Mouse (Mus musculus) G1E (cell line): Measurements from ENCODE around the gene Thsd4. TPM values are rescaled to one million over a fixed set of nuclear protein-coding genes. Genes with fewer than 3 reads are reported as not detected.

Experiments
- ATAC-seq: 2 replicates; pipeline ENCODE4 v1.8.0; 2016; ENCODE audit warnings: mild to moderate bottlenecking; ENCODE audit not compliant: insufficient number of reproducible peaks, poor library complexity, low FRiP score, severe bottlenecking; ENCODE audit errors: extremely low read depth
- DNase-seq: peaks from one replicate; pipeline ENCODE4 v3.0.0; 2012; ENCODE audit warnings: low spot score
- H3K27me3 ChIP-seq: 2 replicates; pipeline ENCODE4 v1.6.1; 2012; ENCODE audit warnings: mild to moderate bottlenecking, low read length, inconsistent platforms; ENCODE audit not compliant: insufficient read depth
- H3K36me3 ChIP-seq: replicated peaks from 2 replicates; pipeline ENCODE3; 2012; ENCODE audit warnings: mild to moderate bottlenecking, inconsistent platforms
- H3K4me1 ChIP-seq: 2 replicates; pipeline ENCODE4 v1.6.1; 2012; ENCODE audit warnings: low read depth, low read length, inconsistent platforms, mixed read lengths; ENCODE audit not compliant: insufficient read depth
- H3K4me3 ChIP-seq: 2 replicates; pipeline ENCODE4 v1.5.1; 2012; ENCODE audit warnings: low read depth, mild to moderate bottlenecking, inconsistent platforms, low read length, moderate library complexity, mixed read lengths
- H3K9me3 ChIP-seq: replicated peaks from 2 replicates; pipeline ENCODE4 v1.6.1; 2012; ENCODE audit warnings: inconsistent platforms
- CTCF ChIP-seq: IDR thresholded peaks from 2 replicates; pipeline ENCODE4 v1.5.1; 2012; ENCODE audit warnings: low read depth, low read length, inconsistent platforms, mixed read lengths
- GATA1 ChIP-seq: IDR thresholded peaks from 2 replicates; pipeline ENCODE4 v1.6.1; 2012; ENCODE audit warnings: borderline replicate concordance, low read length, inconsistent platforms, mixed read lengths
- GATA2 ChIP-seq: IDR thresholded peaks from 2 replicates; pipeline ENCODE4 v1.6.1; 2012; ENCODE audit warnings: low read depth, low read length, inconsistent platforms, borderline replicate concordance
- POLR2AphosphoS5 ChIP-seq: IDR thresholded peaks from 2 replicates; pipeline ENCODE4 v1.6.1; 2012; ENCODE audit warnings: low read depth, low read length, inconsistent platforms; ENCODE audit not compliant: insufficient replicate concordance
- TAL1 ChIP-seq: conservative IDR thresholded peaks from 2 replicates; pipeline ENCODE4 v1.6.1; 2012; ENCODE audit warnings: low read depth, low read length, inconsistent platforms, mixed read lengths
- polyA plus RNA-seq: library from polyadenylated mRNA; stranded (reverse); fragments of >175 nt; gene quantifications from 2 replicates; pipeline ENCODE4 v1.2.3, GENCODE M21; 2012
- total RNA-seq, 2 experiments: library from RNA; stranded (forward) in 1 of 2; stranded (reverse) in 1 of 2; fragments of 200-1000 nt in 1 of 2; fragments of >200 nt in 1 of 2; fragmentation: Nextera tagmentation in 1 of 2; gene quantifications; 2 replicates each; pipeline ENCODE4 v1.2.3; 2014 to 2017

Gene Thsd4
- total and polyA plus RNA-seq, 3 experiments: 1.8 to 2.8 (median 2.4) TPM

DNA sequence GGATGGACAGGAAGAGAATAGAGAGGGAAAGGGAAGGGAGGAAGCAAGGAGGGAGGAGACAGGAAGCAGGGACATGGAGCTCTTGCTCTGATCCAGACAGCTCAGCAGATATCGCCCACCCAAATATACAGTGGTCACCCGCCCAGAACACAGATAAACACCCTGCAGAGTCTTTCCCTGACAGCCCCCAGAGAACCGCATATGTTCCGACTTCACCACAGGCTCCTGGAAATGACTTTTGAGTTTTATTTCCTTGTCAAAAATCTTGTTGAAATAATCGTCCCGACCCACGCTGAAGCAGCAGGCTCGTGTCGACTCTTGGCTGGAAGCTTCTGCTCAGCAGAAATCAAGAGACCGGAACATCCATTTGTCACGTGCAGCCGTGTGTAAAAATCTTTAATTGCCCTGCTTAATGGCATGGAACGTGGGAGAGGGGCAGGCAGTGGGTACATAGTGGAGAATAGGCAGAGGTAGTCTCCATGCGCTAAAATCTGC, 63.3 kb downstream of the Thsd4 start:
- Histone ChIP-seq H3K27me3 (peaks cover 66% of the 10 kb centered on the region), H3K4me3 (no peak overlapping the region), H3K9me3 (no peaks in the 10 kb centered on the region), H3K36me3 (no peaks in the 10 kb centered on the region), H3K4me1 (peaks cover 3% of the 10 kb centered on the region; the same call in 1 of the 2 replicates)
- no peak for TF ChIP-seq CTCF
- TF ChIP-seq POLR2AphosphoS5: no peak
- TF ChIP-seq TAL1: no peak
- TF ChIP-seq GATA2: no peak
- no peak for TF ChIP-seq GATA1
- DNase-seq: no peak
- no peak for ATAC-seq

DNA sequence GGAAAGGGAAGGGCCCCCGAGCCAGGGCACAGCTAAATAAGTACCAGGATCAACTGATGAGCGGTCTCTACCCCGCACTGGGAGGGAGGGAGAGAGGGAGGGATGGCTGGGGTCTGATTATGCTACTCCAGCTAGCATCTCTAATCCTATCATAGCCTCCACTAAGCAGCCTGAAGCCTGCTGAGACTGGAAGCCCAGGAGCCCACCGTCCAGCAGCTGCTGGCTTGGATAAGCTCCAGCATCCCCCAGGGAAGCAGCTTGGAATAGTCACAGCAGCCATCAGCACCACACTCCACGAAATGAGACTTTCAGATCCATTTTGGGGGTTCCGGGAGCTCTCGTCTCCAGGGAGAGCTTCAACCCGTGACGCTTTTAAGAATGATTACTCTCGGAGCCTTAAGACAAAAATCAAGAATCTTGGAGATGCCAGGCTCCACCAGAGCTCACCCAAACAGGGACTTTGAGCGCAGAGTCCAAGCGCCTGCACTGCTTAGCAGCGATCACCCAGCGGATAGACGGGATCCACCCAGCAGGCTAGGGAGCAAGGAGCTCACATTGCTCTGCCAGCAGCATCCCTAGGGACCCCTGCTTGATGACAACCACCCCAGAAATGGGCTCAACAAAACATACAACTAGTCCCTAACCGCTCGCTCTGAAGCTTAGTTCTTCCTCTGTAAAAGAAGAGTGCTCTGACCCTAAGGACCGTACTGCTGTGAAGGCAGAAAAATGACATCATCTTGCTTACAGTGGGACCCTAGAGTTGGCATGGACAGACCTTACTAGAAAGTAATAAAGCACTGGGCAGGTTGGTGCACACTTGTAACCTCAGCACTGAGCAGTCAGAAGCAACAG, 64.3 kb downstream of the Thsd4 start:
- Histone ChIP-seq H3K4me3 (no peak overlapping the region), H3K27me3 (peaks cover 66% of the 10 kb centered on the region), H3K4me1 (peaks cover 3% of the 10 kb centered on the region; the same call in 1 of the 2 replicates), H3K36me3 (no peaks in the 10 kb centered on the region), H3K9me3 (no peaks in the 10 kb centered on the region)
- ATAC-seq: no peak
- no peak for TF ChIP-seq GATA1
- TF ChIP-seq CTCF: no peak
- TF ChIP-seq GATA2: no peak
- TF ChIP-seq TAL1: no peak
- no peak for TF ChIP-seq POLR2AphosphoS5
- DNase-seq: no peak

DNA sequence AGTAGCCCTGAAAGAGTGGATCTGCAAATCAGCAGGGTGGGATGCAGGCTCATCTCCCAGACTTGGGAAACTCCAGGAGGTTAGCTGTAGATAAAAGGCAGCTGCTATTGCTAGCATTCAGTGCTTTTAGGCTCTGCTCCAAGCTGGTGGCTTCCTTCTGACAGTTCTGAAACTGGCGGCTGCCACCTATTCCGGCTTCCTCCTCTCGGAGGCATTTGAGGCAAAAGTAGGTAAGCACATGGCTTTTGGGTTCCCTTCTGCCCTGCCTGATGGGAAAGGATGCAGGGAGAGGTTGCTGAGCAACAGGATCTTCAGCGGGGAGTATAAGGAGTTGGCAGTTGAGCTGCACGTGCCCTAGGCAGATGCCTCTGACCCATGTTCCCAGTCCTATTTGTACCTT, 65.2 kb downstream of the Thsd4 start:
- H3K4me3 ChIP-seq: no peak overlapping the region
- no peak for DNase-seq
- TF ChIP-seq POLR2AphosphoS5 (no peak), CTCF (no peak), GATA2 (no peak), GATA1 (no peak), TAL1 (no peak)
- no peaks in the 10 kb centered on the region for H3K36me3 ChIP-seq
- H3K27me3 ChIP-seq: peaks cover 63% of the 10 kb centered on the region
- ATAC-seq: no peak
- peaks cover 6% of the 10 kb centered on the region; the same call in 1 of the 2 replicates for H3K4me1 ChIP-seq
- no peaks in the 10 kb centered on the region for H3K9me3 ChIP-seq

DNA sequence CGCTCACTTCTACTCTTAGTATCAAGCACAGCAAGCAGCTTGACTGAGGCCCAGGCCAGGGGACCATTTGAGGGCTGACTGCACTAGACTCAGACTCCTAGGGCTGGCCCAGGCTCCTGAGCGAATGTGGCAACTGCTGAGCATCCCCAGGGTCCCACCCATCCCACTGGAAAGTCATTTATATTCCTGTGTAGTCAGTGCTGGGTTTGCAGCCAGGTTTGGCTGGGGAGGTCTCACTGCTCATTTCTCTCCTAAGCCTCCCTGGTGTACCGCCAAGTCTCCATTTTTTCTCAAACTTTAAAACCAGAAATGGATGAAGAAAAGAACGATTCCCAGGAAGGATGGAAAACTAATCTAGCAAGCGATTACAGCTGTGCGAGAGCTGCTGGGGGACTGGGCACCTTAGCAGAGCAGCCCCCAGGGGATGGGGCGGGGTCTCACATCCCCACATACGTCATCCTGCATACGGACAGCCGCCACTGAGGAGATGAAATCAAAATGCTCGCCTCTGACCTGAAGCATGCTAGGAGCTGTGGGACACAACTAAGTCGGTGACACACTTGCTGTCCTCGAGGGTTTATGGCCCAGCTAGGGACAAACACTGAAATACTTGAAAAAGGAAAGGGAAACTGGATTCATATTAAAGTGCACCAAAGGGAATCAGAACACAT, 67.3 kb downstream of the Thsd4 start:
- ATAC-seq: no peak
- Histone ChIP-seq H3K4me1 (peaks cover 6% of the 10 kb centered on the region; the same call in 1 of the 2 replicates), H3K4me3 (no peak overlapping the region), H3K27me3 (peaks cover 67% of the 10 kb centered on the region), H3K9me3 (no peaks in the 10 kb centered on the region), H3K36me3 (no peaks in the 10 kb centered on the region)
- DNase-seq: no peak
- TF ChIP-seq CTCF (no peak), GATA2 (no peak), TAL1 (no peak), POLR2AphosphoS5 (no peak), GATA1 (no peak)

DNA sequence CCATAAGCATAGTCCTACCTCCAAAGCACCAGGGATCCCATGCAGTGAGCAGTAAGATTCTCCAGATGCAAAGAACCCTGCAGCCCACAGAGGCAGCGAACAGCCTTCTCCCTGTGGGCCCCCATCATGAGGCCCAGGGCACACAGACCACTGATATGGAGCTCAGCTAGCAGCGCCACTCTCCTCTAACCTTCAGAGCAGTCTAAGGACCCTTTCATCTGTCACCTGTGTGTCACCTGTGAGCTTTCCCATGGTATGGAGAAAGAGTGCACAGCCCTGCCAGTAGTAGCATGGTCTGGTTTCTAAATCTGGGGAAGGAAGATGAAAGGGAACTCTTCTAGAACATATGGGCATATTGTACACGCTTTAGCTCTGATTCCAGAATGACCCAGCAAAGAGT, 72.3 kb downstream of the Thsd4 start:
- Histone ChIP-seq H3K4me3 (no peak overlapping the region), H3K4me1 (peaks cover 6% of the 10 kb centered on the region; the same call in 1 of the 2 replicates), H3K9me3 (no peaks in the 10 kb centered on the region), H3K27me3 (peaks cover 44% of the 10 kb centered on the region), H3K36me3 (no peaks in the 10 kb centered on the region)
- no peak for ATAC-seq
- DNase-seq: no peak
- TF ChIP-seq GATA2 (no peak), POLR2AphosphoS5 (no peak), GATA1 (no peak), CTCF (no peak), TAL1 (no peak)

DNA sequence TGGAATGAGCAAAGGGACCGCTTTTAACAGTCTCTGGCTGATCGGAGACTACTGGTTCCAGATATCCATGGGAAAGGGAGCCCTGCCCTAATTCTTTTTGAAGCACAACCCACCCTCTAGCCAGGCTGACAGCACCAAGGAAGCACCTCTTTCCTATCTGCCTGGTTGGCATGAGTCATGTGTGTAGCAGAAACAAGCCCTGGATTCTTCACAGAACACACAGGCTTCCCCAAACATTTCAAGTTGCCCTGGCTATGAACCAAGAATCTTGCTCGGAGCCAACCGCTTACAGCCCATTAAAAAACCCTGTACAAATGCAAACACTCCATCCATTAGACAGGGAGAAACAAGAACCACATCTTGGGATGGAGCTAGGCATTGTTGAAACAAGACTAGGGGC, 76.0 kb downstream of the Thsd4 start:
- ATAC-seq: no peak
- no peak for TF ChIP-seq CTCF
- no peak for TF ChIP-seq GATA2
- TF ChIP-seq TAL1: no peak
- no peak for TF ChIP-seq POLR2AphosphoS5
- TF ChIP-seq GATA1: no peak
- Histone ChIP-seq H3K9me3 (no peaks in the 10 kb centered on the region), H3K4me3 (no peak overlapping the region), H3K4me1 (no peaks in the 10 kb centered on the region), H3K36me3 (no peaks in the 10 kb centered on the region), H3K27me3 (peaks cover 37% of the 10 kb centered on the region)
- no peak for DNase-seq
